Mouse (Mus musculus) lung, adult 18-20 months (tissue): ENCODE measurements around the gene Trim16.

Experiments used
- DNase-seq, 2 experiments: peaks; one replicate each; pipeline ENCODE4 v3.0.0; 2022; ENCODE audit warnings: mixed read lengths in 2 of 2

Trim16 gene

GRCm38 (mm10) chr11:62831906-62832305, 11.9 kb downstream of the Trim16 start:
- DNase-seq = no peak

GRCm38 (mm10) chr11:62844562-62844961, 24.5 kb downstream of the Trim16 start:
- no peak for DNase-seq

- DNase-seq = no peak
These were observed 25.7 kb downstream of the Trim16 start for GRCm38 (mm10) chr11:62845730-62846129.

- DNase-seq = no peak
These were observed 27.1 kb downstream of the Trim16 start, which contains the start of gene Fbxw10 for GRCm38 (mm10) chr11:62846961-62847654. Gene Fbxw10 (plus strand): TSS chr11:62847069.

- no peak for DNase-seq
These were observed 27.7 kb downstream of the Trim16 start for GRCm38 (mm10) chr11:62847655-62848191.

- DNase-seq = no peak
These were observed 28.3 kb downstream of the Trim16 start for GRCm38 (mm10) chr11:62848301-62848700.

GRCm38 (mm10) chr11:62851199-62851598, 31.2 kb downstream of the Trim16 start:
- DNase-seq = peak in 1 of 2 experiments; percentile 28

GRCm38 (mm10) chr11:62853334-62853733, 33.3 kb downstream of the Trim16 start:
- no peak for DNase-seq

- no peak for DNase-seq
These were observed 45.5 kb downstream of the Trim16 start for GRCm38 (mm10) chr11:62865562-62865961.

- no peak for DNase-seq
These were observed 46.7 kb downstream of the Trim16 start for GRCm38 (mm10) chr11:62866685-62867084.

- DNase-seq = peak in 1 of 2 experiments; percentile 12
These were observed 49.2 kb downstream of the Trim16 start for GRCm38 (mm10) chr11:62869201-62869600.

- no peak for DNase-seq
These were observed 49.8 kb downstream of the Trim16 start for GRCm38 (mm10) chr11:62869715-62870371.

GRCm38 (mm10) chr11:62873479-62873878, 53.4 kb downstream of the Trim16 start:
- DNase-seq = no peak

- DNase-seq = no peak
These were observed 55.7 kb downstream of the Trim16 start for GRCm38 (mm10) chr11:62875696-62876095.

GRCm38 (mm10) chr11:62876445-62876844, 56.4 kb downstream of the Trim16 start:
- DNase-seq = no peak

- no peak for DNase-seq
These were observed 57.4 kb downstream of the Trim16 start for GRCm38 (mm10) chr11:62877391-62877790.

GRCm38 (mm10) chr11:62878728-62879127, 58.7 kb downstream of the Trim16 start:
- DNase-seq = no peak

- DNase-seq = peak; percentile 97 to 98
These were observed 59.4 kb downstream of the Trim16 start, which contains the start of gene Tvp23b for GRCm38 (mm10) chr11:62879220-62880048. Gene Tvp23b (plus strand): TSS chr11:62879455.

GRCm38 (mm10) chr11:62883407-62883806, 63.4 kb downstream of the Trim16 start:
- DNase-seq = no peak

GRCm38 (mm10) chr11:62885323-62885722, 65.3 kb downstream of the Trim16 start:
- DNase-seq = no peak

- DNase-seq = peak in 1 of 2 experiments; percentile 18
These were observed 70.8 kb downstream of the Trim16 start for GRCm38 (mm10) chr11:62890796-62891195.

GRCm38 (mm10) chr11:62891763-62892162, 71.7 kb downstream of the Trim16 start:
- no peak for DNase-seq
